Mouse (Mus musculus) spleen, adult 2 months (tissue): ENCODE results near the gene Otud5.
A peak's percentile ranks its signal among the peaks of the same experiment; 100 is the strongest.

Source experiments
- CTCF ChIP-seq: fragments of 200-500 bp; IDR thresholded peaks from 2 replicates; pipeline ENCODE4 v1.5.1; 2011; ENCODE audit warnings: mild to moderate bottlenecking, inconsistent platforms; ENCODE audit not compliant: insufficient read depth, insufficient read length, insufficient replicate concordance; ENCODE audit errors: extremely low read depth
- POLR2A ChIP-seq: fragments of 200-500 bp; IDR thresholded peaks from 2 replicates; pipeline ENCODE4 v1.6.1; 2011; ENCODE audit warnings: low read depth, low read length, inconsistent platforms

DNA sequence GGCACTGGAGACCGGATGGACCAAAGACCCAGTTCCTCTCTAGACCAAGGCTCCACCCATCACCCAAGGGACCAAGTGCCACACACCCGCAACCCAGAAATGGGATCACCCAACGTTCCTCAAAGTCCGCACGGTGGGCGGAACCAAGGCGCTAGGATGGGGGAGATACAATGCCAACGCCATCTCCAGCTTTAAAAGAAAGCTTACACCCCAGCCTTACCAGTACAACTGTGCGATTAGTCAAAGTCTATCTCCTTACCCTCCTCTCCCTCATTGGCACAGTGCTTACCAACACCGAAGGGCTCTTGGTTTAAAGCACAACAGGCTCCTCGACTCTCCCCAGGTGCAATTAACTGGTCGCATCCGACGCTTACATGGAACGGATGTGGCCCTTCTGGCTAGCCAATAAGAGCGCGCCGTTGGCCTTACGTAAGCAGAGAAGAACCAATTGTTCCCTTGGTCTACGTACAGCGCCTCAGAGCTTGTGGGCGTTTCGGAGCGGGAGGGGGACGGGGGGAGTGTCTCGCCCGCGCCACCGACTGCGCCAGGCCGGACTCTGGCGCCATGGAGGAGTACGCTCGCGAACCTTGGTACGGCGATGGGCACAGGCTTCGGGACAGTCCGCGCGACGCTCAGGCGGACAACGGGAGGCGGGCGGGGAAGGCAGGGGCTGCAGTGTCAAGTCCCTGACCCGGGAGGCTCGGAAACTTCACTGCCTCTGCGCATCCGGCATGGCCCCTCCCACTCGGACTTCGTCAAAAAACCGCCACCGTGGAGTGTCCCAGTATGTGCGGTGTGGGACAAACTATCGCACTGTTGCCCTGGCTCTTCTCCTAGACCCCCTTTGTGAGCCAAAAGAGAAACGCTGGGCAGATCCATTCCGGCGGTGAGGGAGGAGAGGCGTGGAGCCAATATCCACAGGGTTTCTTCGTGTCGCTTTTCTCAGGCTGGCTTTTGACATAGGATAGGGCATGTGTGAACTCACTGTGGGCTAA lies 58.0 kb downstream of the Otud5 start, which contains the start of the genes Pqbp1 and Timm17b:
- TF ChIP-seq CTCF: no peak
- peak; percentile 7; the same call in 1 of the 2 replicates for TF ChIP-seq POLR2A
